Mouse (Mus musculus) B cell, adult 2 months (primary cell): ENCODE measurements around the gene Baiap2l1.
"Not testable (repeated sequence)": the region's sequence is repeated elsewhere in the genome, so short reads cannot be mapped to it uniquely, and the experiment has no call there.

Experiments used
- DNase-seq, 2 experiments: peaks; one replicate each; pipeline ENCODE4 v3.0.0; 2022

Baiap2l1 gene

GRCm38 (mm10) chr5:144344592-144344991 lies 13.3 kb downstream of the Baiap2l1 start:
- DNase-seq, result peak in 1 of 2 experiments; percentile 9

DNA sequence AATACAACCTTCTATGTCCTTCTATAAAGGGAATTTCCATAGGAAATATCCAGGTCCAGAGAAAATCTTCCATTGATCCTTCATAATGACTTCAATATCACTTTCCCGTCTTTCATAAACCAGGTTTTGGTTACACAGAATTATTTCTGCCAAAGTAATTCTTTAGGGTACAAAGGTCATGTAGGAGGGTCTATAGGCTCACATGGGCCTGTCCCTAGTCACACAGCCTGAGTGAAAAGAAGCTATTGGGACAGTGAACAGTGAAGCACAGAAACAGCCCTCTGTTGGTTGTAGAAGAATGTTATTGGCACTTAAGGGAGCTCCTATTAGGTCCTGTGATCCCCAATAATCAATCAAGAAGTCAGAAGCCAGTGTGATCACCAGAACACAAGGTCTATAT lies 16.8 kb downstream of the Baiap2l1 start:
- no peak for DNase-seq

DNA sequence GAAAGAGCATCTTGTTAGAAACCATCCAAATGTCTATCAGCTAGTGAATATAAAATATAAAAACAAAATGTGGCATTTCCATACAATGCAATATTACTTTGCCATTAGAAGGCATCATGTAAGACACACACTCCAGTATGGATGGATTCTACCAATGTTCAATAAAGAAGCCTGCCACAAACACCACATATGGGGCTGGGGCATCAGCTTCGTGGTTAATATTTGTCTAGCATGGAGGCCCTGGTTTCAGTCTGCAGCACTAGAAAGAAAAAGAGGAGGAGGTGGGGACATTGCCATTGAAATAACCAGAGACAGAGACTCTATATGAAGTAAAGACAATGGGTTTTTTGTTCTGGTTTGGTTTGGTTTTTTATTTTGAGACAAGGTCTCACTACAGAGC lies 19.1 kb downstream of the Baiap2l1 start:
- no peak for DNase-seq

- not testable (repeated sequence) for DNase-seq
Measured at GRCm38 (mm10) chr5:144335357-144335756, 22.6 kb downstream of the Baiap2l1 start.

DNA sequence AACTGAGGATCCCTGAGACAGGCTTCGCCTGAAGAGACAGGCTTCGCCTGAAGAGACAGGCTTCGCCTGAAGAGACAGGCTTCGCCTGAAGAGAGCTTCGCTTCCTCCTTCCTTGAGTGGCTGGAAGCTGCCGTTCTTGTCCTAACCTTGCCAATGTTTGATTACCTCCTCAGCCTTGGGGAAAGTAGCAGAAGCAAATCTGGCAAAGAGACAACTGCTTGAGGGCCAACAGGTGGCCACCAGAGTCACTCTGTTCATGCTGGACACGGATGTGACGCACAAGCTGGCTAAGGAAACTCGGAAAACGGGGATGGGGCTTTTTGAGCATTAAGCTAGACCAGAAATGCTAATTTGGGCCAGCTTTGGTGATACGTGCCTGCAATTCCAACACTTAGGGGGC lies 23.9 kb downstream of the Baiap2l1 start:
- no peak for DNase-seq

- no peak for DNase-seq
Measured at GRCm38 (mm10) chr5:144322717-144323116, 35.2 kb downstream of the Baiap2l1 start.

- no peak for DNase-seq
Measured at GRCm38 (mm10) chr5:144321681-144322080, 36.2 kb downstream of the Baiap2l1 start.

- DNase-seq, result no peak
Measured at GRCm38 (mm10) chr5:144318286-144318685, 39.6 kb downstream of the Baiap2l1 start.

DNA sequence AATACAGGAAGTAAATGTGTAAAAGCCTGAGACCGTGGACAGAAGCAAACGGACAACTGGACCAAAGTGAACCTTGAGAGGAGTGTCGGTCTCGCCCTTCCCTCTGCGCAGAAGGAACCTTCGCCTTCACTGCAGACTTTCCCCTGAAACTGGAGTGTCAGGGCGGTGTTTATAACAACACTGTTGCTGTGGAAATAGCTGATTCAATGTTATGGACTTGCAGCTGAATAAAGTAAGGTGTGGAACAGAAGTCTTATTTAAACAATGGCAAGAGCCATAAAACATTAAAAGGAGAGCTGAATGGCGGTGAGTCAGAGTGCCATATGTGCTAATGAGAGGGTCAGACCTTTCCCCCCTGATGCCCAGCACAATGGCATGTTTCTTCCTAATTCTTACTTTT lies 40.5 kb downstream of the Baiap2l1 start:
- DNase-seq, result no peak

GRCm38 (mm10) chr5:144316442-144316841 lies 41.5 kb downstream of the Baiap2l1 start:
- DNase-seq, result no peak

DNA sequence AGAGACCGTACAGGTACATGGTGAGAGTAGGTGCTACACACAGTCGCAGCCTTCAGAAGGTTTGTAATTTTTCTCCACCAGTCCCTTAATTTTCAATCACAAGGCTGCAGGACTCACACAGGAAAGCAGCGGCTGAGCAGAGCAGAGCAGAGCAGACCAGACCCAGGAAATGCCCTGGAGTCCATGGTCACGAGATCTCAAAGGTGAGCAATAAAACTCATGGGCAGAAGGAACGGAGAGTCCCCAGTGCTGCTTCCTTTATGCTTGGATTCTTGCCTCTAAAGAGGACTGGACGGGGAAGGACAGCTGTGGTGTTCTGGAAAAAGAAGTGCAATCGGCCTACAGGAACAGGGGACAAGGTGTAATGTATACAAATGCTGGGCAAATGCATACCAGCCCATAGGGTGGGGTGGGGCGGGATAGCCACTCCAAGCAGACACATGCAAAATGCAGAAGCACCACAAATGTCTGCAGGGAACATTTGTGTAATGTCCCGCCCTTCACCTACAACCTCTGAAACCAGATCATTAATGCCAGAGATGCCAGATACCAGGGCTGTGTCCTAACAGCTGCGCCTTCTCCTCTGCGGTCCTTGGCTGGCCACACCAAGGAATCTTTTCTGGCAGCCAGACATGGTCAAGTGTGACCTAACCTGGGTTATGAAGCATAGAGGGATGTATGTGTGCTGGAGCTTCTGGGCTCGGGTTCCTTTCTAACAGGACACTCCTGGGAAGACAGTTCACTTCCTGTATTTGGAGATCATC lies 43.0 kb downstream of the Baiap2l1 start:
- no peak for DNase-seq

- DNase-seq, result peak in 1 of 2 experiments; percentile 7
Measured at GRCm38 (mm10) chr5:144313335-144313734, 44.6 kb downstream of the Baiap2l1 start.

DNA sequence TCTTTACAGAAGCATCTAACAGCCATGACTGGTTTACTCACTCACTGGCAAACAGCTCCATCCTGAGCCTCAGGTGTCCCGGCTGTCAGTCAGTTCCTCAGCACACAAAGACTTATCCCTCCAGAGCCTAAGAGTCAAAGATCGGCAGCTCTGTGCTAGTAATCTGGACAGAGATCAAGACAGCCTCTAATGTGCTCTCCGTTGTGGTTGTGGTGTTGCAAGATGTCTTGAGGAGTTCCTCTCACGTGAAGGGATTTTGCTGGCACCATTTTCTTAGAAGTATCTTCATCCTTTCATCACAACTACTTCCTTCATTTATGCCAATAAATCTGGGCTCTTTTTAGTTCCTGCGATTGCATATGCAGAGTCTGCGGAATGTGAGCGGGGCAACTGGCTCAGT lies 45.7 kb downstream of the Baiap2l1 start:
- no peak for DNase-seq

- no peak for DNase-seq
Measured at GRCm38 (mm10) chr5:144308929-144309328, 49.0 kb downstream of the Baiap2l1 start.

GRCm38 (mm10) chr5:144303071-144303470 lies 54.8 kb downstream of the Baiap2l1 start:
- no peak for DNase-seq

GRCm38 (mm10) chr5:144296090-144296604 lies 61.8 kb downstream of the Baiap2l1 start:
- DNase-seq, result no peak

DNA sequence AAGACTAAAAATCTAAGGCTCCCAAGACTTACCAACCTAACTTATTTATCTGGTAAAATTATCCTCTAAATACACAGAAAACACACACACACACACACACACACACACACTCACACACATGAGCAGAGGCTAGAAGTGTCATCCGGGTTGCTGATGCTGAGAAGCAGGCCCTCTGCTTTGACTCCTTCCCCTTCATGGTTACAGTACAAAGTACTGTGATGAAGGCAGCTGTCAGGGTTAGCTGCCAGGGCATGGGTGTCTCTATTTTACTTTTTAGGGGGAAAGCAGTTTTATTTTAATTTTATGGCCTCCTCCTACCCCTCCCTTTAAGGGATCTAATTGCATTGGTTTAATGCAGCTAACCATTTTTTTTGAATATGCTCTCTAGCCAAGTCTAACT lies 62.6 kb downstream of the Baiap2l1 start:
- no peak for DNase-seq

DNA sequence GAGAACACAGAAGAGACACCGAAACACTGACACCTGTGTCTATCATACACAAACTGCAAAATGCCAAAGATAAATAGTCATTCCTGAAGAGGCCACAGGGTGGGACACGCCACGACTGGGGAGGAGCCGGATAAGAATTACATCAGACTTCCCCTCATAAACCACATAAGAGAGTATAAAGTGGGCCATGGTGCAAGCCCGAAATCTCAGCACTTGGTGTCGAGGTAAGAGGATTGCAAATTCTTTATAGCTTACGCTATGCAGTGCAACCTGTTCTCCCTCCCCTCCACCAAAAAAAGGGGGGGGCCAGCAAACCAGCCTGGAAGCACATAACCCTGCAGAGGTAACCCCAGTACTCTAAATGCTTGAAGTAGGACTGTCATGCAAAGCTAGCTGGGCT lies 63.0 kb downstream of the Baiap2l1 start:
- no peak for DNase-seq

DNA sequence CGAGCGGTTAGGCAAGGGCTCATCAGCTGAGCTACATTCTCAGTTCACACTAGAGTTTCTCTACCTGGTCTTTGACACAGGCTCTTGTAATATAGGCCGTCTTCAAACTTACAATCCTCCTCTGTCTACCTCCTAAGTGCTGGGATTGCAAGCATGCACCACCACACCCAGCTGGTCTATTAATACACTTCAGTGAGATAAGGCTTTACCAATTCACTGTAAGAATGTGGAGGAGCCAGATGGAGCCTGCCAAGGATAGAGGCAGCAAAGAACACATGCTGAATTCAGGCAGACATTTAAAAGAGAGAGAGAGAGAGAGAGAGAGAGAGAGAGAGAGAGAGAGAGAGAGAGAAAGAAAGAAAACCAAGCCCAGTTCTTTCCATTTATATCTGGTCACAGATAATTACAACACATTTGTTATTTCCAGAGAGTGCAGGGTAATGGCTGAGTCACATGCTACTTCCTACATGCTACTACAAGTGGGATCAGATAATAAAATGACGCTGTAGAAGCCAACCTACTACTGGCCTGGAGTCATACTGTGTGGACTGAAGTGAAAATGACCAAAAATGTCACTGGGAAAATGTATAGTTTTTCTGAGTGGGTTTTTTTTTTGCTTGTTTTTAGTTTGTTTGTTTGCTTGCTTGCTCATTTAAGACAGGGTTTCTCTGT lies 68.0 kb downstream of the Baiap2l1 start:
- DNase-seq, result no peak

GRCm38 (mm10) chr5:144288391-144288790 lies 69.5 kb downstream of the Baiap2l1 start:
- no peak for DNase-seq

DNA sequence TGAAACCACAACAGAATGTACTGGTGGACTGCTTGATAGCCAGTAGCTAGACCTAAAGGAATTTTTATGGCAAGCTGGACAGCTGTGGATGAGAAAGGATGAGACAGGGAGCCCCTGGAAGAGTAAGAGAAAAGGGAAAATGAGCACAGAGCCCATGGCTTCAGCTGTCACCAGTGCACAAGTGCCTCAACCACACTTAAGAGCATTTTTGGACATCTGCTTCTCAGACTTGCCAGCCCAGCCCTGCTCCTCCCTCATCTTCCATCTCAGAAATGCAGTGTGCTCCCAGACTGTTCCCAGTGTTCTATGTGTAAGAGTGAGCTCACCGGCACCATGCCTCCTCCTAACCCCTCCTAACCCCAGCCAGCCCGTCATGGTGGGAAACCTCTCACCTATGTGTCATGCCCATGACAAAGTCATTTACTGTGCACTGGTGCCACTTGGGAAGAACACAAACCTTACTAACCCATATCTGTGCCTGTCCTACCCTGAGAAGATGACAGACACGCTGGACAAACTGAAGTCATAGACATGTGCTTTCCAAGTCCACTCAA lies 70.6 kb downstream of the Baiap2l1 start:
- no peak for DNase-seq

DNA sequence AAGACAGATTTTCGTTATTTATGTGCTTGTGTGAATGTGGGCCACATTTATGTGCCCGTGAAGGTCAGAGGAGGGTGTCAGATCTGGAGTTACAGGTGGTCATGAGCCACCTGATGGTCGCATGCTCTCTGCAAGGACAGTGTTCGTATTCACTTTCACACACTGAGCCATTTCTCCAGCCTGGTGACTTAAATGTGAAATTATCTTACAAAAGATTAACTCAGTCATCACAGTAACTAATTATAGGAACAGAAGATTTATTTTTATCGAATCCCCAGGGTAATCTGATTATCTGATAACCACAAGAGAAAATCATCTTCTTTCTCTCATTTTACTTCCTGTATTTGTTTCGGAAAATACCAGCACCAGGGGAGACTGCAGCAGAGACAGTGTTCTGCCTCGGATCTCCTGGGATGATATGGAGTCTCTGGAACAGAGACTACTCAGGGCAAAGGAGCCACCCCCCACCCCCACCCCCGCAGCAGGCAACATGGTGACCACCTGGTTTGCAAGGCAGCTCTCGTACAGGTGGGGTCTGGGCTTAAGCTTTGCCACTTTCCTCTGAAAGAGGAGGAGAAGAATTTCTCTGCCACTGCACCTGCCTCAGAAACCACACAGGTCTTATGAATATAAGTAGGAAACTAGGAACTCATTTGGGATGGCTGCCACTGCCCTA lies 71.2 kb downstream of the Baiap2l1 start:
- no peak for DNase-seq

GRCm38 (mm10) chr5:144284599-144284998 lies 73.3 kb downstream of the Baiap2l1 start:
- DNase-seq, result no peak
